Mouse (Mus musculus) midbrain, embryonic 11.5 days (tissue): ENCODE measurements around the gene Lct. TPM values are rescaled to one million over a fixed set of nuclear protein-coding genes. Genes with fewer than 3 reads are reported as not detected.
"Not testable (repeated sequence)": the region's sequence is repeated elsewhere in the genome, so short reads cannot be mapped to it uniquely, and the experiment has no call there.

Experiments
- ATAC-seq: fragments of 200-750 bp; cut with Nextera tagmentation; 2 replicates; pipeline ENCODE4 v1.8.0; 2017; ENCODE audit warnings: moderate TSS enrichment, moderate library complexity; ENCODE audit not compliant: low FRiP score
- DNase-seq: peaks from one replicate; pipeline ENCODE4 v3.0.0; 2015; ENCODE audit warnings: low spot score; ENCODE audit errors: missing footprints
- H3K27ac ChIP-seq: fragments of 300-500 bp; sonication (generic); 2 replicates; pipeline ENCODE4 v1.5.1; 2014; ENCODE audit warnings: low read depth, low read length
- H3K27me3 ChIP-seq: fragments of 300-500 bp; sonication (generic); 2 replicates; pipeline ENCODE4 v1.6.1; 2014; ENCODE audit warnings: mild to moderate bottlenecking, low read length, moderate library complexity, mixed read lengths; ENCODE audit not compliant: control insufficient read depth, insufficient read depth
- H3K36me3 ChIP-seq: fragments of 300-500 bp; sonication (generic); 2 replicates; pipeline ENCODE4 v1.6.1; 2014; ENCODE audit warnings: mild to moderate bottlenecking, low read length, moderate library complexity, mixed read lengths; ENCODE audit not compliant: control insufficient read depth, insufficient read depth
- H3K4me1 ChIP-seq: fragments of 300-500 bp; sonication (generic); 2 replicates; pipeline ENCODE4 v1.6.1; 2014; ENCODE audit warnings: low read length; ENCODE audit not compliant: control insufficient read depth, insufficient read depth
- H3K4me2 ChIP-seq: fragments of 300-500 bp; sonication (generic); 2 replicates; pipeline ENCODE4 v1.6.1; 2014; ENCODE audit warnings: mild to moderate bottlenecking, moderate library complexity
- H3K4me3 ChIP-seq: fragments of 300-500 bp; sonication (generic); 2 replicates; pipeline ENCODE4 v1.5.1; 2014; ENCODE audit warnings: low read depth, low read length
- H3K9ac ChIP-seq: fragments of 300-500 bp; sonication (generic); 2 replicates; pipeline ENCODE4 v1.6.1; 2014; ENCODE audit warnings: low read length
- H3K9me3 ChIP-seq: fragments of 300-500 bp; sonication (generic); 2 replicates; pipeline ENCODE4 v1.6.1; 2016; ENCODE audit warnings: low read length; ENCODE audit not compliant: control insufficient read depth
- WGBS: fragments of 180-500 bp; shearing (Covaris S2); extraction: QIAGEN DNeasy Blood & Tissue Kit; methylation state at CpG from one replicate; pipeline ENCODE4 v1.1.7; 2014; 5-methylcytosine and 5-hydroxymethylcytosine counted together
- polyA plus RNA-seq: library from polyadenylated mRNA; unstranded; fragments of >200 nt; fragmentation: Nextera tagmentation; extraction: Ambion mirVana; gene quantifications from 2 replicates; pipeline ENCODE4 v1.2.1, GENCODE M21; 2014

Lct gene
- polyA plus RNA-seq, 1 experiment from 2014 or later: 0.40 TPM

- H3K4me1 ChIP-seq: peaks cover 19% of the 10 kb centered on the region
- no peak for ATAC-seq
- 72% methylated on average over 3 of the region's 3 CpGs for WGBS
- H3K36me3 ChIP-seq: peaks cover 16% of the 10 kb centered on the region; the same call in 1 of the 2 replicates
- H3K27me3 ChIP-seq: no peaks in the 10 kb centered on the region
- peak overlapping the region; percentile 75 for H3K4me3 ChIP-seq
- DNase-seq: no peak
- H3K27ac ChIP-seq: no peak overlapping the region
- H3K4me2 ChIP-seq: peak overlapping the region; percentile 47
- H3K9me3 ChIP-seq: no peaks in the 10 kb centered on the region
- peak overlapping the region; percentile 32; the same call in 1 of the 2 replicates for H3K9ac ChIP-seq
Observed at GRCm38 (mm10) chr1:128357452-128357851, 29.3 kb upstream of the Lct start.

GRCm38 (mm10) chr1:128353092-128353491 is 25.0 kb upstream of the Lct start:
- 91% methylated on average over 3 of the region's 3 CpGs for WGBS

GRCm38 (mm10) chr1:128344232-128344631 is 16.1 kb upstream of the Lct start:
- H3K36me3 ChIP-seq: peaks cover 28% of the 10 kb centered on the region
- H3K9me3 ChIP-seq: no peaks in the 10 kb centered on the region
- H3K9ac ChIP-seq: no peak overlapping the region
- peak; percentile 92 for ATAC-seq
- no peak overlapping the region for H3K4me3 ChIP-seq
- peaks cover 5% of the 10 kb centered on the region; the same call in 1 of the 2 replicates for H3K4me1 ChIP-seq
- DNase-seq: no peak
- H3K27ac ChIP-seq: no peak overlapping the region
- H3K27me3 ChIP-seq: peaks cover 18% of the 10 kb centered on the region
- H3K4me2 ChIP-seq: no peak overlapping the region
- WGBS: 36% methylated on average over 10 of the region's 10 CpGs

More at GRCm38 (mm10) chr1:128353092-128353491, 25.0 kb upstream of the Lct start:
- no peak overlapping the region for H3K27ac ChIP-seq
- no peak overlapping the region for H3K4me2 ChIP-seq
- peaks cover 30% of the 10 kb centered on the region; the same call in 1 of the 2 replicates for H3K36me3 ChIP-seq
- peaks cover 3% of the 10 kb centered on the region; the same call in 1 of the 2 replicates for H3K27me3 ChIP-seq
- no peak overlapping the region for H3K9ac ChIP-seq
- no peak for ATAC-seq
- no peak overlapping the region for H3K4me3 ChIP-seq
- H3K9me3 ChIP-seq: no peaks in the 10 kb centered on the region
- no peak for DNase-seq
- peaks cover 11% of the 10 kb centered on the region for H3K4me1 ChIP-seq

DNA sequence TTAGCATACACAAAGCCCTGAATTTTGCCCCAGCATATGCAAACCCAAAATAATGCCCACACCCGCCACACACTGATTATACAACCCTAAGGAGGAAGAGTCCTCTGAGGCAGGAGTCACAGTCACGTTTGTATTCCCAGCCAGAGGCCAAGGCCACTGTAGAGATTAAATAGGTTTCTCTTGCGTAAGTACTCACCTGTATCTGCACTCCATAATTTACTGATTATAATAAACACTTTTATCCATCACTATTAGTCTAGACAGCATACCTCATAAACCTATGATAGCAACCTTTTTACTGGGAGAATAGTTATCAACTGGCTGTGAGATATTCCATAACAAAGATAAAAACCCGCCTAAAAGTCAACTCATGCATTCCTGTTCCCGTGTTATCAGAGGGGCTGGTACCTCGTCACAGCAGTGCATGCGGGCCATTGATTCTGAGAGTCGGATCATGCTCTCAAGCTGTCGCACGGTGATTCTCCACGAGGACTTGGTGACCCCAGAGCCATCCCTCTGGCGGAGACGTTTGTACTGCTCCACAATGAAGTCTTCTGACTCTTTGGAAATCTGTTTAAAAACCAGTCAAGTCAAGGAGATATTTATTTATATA is 9.7 kb upstream of the Lct start:
- H3K4me1 ChIP-seq: no peaks in the 10 kb centered on the region
- H3K4me2 ChIP-seq: no peak overlapping the region
- H3K36me3 ChIP-seq: peaks cover 32% of the 10 kb centered on the region
- no peaks in the 10 kb centered on the region for H3K9me3 ChIP-seq
- ATAC-seq: no peak
- H3K9ac ChIP-seq: no peak overlapping the region
- no peak overlapping the region for H3K4me3 ChIP-seq
- 92% methylated on average over 13 of the region's 13 CpGs for WGBS
- H3K27me3 ChIP-seq: peaks cover 3% of the 10 kb centered on the region; the same call in 1 of the 2 replicates
- no peak overlapping the region for H3K27ac ChIP-seq
- DNase-seq: no peak

DNA sequence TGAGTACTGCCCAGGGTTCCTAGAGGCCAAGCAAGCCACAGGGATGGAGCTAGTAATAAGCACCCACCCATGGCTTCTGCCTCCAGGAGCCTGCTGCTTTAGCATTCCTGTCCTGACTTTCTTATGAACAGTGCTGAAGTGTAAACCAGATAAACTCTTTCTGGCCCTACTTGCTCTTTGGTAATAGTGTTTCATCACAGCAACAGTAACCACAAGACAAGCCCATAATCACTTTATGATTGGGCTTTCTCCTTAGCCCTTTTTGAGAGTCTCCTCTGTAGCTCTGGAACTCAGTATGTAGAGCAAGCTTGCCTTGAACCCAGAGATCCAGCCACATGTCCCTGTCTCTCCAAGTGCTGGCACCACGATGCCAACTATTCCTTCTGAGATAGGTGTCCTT is 2.2 kb upstream of the Lct start:
- Histone ChIP-seq H3K9ac (no peak overlapping the region), H3K4me1 (no peaks in the 10 kb centered on the region), H3K9me3 (no peaks in the 10 kb centered on the region), H3K27ac (no peak overlapping the region), H3K27me3 (no peaks in the 10 kb centered on the region), H3K4me2 (no peak overlapping the region), H3K36me3 (peaks cover 19% of the 10 kb centered on the region; the same call in 1 of the 2 replicates), H3K4me3 (no peak overlapping the region)
- WGBS: 97% methylated on average over 1 of the region's 1 CpGs
- ATAC-seq (no peak), DNase-seq (no peak)

GRCm38 (mm10) chr1:128327165-128327564 is 953 bp downstream of the Lct start:
- H3K4me1 ChIP-seq: no peaks in the 10 kb centered on the region
- peaks cover 4% of the 10 kb centered on the region; the same call in 1 of the 2 replicates for H3K36me3 ChIP-seq
- H3K4me3 ChIP-seq: no peak overlapping the region
- WGBS: 84% methylated on average over 1 of the region's 1 CpGs
- no peak overlapping the region for H3K9ac ChIP-seq
- ATAC-seq (no peak), DNase-seq (no peak)
- no peaks in the 10 kb centered on the region for H3K9me3 ChIP-seq
- H3K27me3 ChIP-seq: no peaks in the 10 kb centered on the region
- no peak overlapping the region for H3K27ac ChIP-seq
- no peak overlapping the region for H3K4me2 ChIP-seq

GRCm38 (mm10) chr1:128324776-128325175 is 3.3 kb downstream of the Lct start:
- Histone ChIP-seq H3K9ac (no peak overlapping the region), H3K4me3 (no peak overlapping the region), H3K9me3 (no peaks in the 10 kb centered on the region), H3K4me1 (no peaks in the 10 kb centered on the region), H3K27ac (no peak overlapping the region), H3K4me2 (no peak overlapping the region), H3K36me3 (no peaks in the 10 kb centered on the region; the same call in 1 of the 2 replicates), H3K27me3 (no peaks in the 10 kb centered on the region)
- WGBS: 86% methylated on average over 2 of the region's 2 CpGs
- no peak for ATAC-seq
- no peak for DNase-seq

GRCm38 (mm10) chr1:128323026-128323643 is 5.0 kb downstream of the Lct start:
- H3K9ac ChIP-seq: no peak overlapping the region
- no peak overlapping the region for H3K27ac ChIP-seq
- no peak overlapping the region for H3K4me2 ChIP-seq
- no peak overlapping the region for H3K4me3 ChIP-seq
- no peak for ATAC-seq
- WGBS: 89% methylated on average over 8 of the region's 8 CpGs
- H3K27me3 ChIP-seq: no peaks in the 10 kb centered on the region
- H3K9me3 ChIP-seq: no peaks in the 10 kb centered on the region
- no peak for DNase-seq
- no peaks in the 10 kb centered on the region; the same call in 1 of the 2 replicates for H3K36me3 ChIP-seq
- no peaks in the 10 kb centered on the region for H3K4me1 ChIP-seq

DNA sequence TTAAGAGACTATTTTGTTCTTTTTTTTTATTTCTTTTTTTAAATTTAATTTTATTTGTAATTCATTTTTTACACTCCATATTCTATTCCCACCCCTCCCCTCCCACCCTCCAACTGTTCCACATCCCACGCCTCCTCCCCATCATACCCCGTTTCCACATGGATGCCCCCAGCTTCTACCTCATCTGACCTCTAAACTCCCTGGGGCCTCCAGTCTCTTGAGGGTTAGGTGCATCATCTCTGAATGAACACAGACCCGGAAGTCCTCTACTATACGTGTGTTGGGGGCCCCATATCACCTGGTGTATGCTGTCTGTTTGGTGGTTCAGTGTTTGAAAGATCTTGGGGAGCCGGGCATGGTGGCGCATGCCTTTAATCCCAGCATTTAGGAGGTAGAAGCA is 8.9 kb downstream of the Lct start:
- DNase-seq: peak; percentile 4

More for the DNA sequence above, 8.9 kb downstream of the Lct start:
- not testable (repeated sequence) for H3K27me3 ChIP-seq, H3K4me3 ChIP-seq, ATAC-seq, H3K9ac ChIP-seq, H3K4me2 ChIP-seq, H3K36me3 ChIP-seq, H3K27ac ChIP-seq, H3K4me1 ChIP-seq, H3K9me3 ChIP-seq
- 91% methylated on average over 6 of the region's 6 CpGs for WGBS
